Mouse (Mus musculus) urinary bladder, postnatal 14 days (tissue): ENCODE measurements around the gene Vwa8.

ENCODE experiments used
- DNase-seq: peaks from one replicate; pipeline ENCODE4 v3.0.0; 2021; ENCODE audit warnings: low spot score

Vwa8 gene

DNA sequence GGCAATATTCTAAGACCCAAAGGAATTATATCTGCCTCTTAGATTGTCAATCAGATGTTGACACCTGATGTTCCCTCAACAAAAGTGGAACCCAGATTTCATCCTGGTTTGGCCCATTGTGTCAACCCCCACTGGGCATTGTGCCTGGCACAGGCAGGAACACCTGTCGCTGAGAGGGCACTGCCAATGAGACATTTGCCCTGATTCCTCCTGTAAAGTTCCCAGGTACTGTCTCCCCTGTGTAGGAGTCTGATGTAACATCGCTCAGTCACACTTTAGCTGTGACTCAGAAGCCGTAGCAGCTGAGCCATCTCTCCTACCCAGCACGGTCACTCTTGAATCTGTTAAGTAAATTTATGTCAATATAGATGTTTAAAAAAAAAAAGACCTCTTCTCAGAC, 382.8 kb downstream of the Vwa8 start:
- no peak for DNase-seq

DNA sequence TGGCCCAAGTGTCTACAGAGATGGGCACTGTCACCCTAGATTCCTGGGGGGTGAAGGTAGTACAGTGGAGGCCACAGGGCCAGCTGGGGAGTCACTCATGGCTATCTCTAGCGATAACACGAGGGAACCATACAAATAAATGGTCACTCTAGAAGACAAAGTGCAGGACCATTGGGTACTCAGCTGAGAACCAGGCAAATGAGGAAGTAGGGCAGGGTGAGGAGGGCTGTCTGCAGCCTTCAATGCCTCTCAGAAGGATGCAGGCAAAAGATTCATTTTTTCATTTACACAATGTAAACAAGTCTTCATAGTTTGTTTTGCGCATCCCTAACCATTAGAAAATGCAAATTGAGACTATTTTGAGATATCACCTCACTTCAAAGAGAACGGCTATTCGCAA, 384.8 kb downstream of the Vwa8 start:
- DNase-seq = no peak

DNA sequence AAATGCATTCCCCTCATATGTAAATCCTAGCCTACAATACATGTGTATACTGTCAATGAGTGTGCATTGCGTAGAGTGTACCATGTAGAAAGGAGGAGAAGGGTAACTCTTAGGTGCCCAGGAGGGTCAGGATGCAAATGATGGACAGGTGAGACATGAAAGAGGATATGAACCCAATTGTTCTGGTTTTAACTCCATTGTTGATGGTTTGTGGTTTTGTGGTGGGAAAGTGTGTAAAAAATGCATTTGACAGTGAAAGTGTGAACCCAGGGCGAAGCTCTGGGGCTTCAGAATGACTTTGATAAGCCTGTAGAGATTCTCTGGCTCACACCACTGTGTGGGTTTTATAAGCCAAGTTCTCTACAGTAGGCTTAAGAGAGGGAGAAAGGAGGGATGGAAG, 385.7 kb downstream of the Vwa8 start:
- DNase-seq = no peak

DNA sequence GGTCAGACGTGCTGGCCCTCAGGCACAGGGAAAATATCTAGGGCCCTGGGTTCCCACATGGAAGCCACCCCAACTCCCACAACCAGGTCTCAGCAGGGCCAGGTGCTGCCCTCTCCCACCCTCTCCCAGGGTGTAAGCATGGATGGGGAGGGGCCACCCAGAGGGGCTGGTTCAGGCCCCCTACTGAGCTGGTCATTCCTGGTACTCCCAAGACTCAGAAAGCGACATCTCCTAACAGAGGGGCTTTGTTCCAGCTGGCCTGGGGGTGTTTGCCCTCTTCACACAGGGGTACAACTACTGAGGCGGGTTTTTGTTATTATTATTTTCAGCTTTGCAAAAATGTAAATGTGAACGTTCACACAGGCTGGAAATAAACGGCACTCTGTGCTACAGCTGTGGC, 386.3 kb downstream of the Vwa8 start:
- no peak for DNase-seq

DNA sequence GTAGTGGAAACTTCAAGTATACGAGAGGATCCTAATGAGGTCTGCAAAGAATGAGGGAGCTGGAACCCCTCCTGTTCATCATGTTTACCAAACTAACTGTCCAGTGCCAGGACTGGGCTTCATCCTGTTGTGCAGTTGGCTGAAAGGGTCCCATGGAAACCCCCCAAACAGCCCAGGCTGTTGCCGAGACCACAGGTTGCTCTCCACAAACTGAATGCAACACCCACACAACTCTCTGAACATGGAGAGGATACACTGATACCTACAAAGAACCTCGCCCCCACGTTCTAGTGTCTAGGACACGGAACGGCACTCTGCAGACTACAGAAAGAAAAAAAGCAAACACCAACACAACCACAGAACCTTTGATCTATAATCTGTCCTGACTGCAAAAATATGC, 387.4 kb downstream of the Vwa8 start:
- DNase-seq = no peak

DNA sequence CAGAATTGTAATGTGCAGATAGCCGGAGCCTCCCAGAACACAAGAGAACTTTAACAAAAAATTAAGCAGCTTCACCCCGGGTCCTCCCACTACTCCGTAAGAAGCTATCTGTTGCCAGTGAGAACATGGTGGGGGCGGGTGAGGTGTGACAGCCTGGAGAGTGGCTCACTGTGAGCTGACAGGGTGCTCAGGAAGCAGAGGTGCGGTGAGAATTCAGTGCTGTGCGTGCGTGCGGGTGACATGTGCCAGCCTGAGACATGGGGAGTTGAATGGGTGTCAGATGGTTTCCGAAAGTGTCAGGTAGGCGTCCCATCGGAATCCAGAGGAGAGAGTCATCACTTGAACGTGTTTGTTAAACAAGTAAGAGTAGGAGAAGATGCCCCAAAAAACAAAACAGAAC, 390.6 kb downstream of the Vwa8 start:
- no peak for DNase-seq

DNA sequence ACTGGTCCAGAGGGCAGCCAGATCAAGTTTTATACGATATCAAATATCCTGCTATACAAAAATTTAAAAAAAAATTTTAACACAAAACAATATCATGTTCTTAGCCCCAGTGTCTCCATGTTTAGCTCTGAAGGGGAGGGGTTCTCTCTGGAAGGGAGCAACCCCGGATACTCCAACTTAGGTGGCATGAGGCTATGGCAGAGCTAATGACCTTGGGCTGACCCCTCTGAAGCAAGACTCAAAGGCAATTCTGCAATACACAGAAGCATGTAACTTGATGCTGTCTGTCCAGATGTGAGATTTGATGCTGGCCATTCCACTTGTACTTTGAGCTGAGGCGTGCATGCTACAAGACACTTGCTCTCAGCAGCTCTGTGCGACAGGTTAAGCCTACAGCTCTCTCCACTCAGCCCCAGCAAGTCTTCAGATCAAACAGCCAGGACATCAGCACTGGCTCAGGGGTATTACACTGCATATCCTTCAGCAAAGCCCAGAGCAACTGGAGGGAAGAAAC, 392.3 kb downstream of the Vwa8 start:
- DNase-seq = no peak

DNA sequence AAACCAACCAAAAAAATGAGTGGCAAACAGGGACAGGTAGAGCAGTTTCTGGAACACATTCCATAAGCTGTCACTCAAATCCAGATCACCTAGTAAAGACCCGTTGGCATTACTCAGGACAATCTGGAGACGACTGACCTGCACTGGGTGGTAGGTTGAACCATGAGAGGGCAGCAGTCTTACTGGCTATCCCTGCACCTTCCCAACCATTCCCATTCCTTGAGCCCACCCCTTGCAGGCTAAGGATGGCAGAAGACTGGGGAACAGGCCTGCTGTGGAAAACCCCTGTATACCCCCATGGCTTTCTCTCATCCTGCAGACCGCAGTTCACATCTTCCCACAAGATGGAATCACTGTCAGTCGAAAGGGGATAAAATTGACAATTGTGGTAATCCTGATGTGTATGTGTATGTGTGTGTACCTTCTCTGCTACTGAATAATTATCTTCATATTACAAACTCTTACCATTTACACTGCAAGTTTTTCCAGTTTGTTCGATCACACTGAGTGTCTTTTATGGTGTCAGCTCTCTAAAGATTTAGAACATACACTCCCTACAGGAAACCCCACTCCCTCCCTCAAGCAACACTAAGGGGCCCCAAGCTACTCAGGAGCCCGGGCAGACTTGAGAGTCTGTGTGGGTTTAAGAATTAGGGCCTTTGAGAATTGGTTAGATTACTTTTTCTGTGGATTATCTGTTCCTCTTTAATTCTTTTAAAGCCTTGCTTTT, 393.0 kb downstream of the Vwa8 start:
- DNase-seq = no peak

DNA sequence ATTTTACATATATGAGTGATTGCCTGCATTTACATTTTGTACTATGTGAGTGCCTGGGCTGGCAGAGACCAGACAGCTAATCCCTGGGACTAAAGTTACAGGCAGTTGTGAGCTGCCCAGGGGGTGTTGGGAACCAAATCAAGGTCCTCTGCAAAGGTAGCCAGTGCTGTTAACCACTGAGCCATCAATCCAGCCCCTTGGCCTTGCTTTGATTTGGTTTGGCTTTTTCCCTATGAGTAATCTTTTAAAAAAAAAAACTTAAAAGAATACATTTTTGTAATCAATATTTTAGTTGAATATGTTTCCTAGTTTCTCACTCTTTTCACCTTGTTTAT, 393.5 kb downstream of the Vwa8 start:
- DNase-seq = no peak

DNA sequence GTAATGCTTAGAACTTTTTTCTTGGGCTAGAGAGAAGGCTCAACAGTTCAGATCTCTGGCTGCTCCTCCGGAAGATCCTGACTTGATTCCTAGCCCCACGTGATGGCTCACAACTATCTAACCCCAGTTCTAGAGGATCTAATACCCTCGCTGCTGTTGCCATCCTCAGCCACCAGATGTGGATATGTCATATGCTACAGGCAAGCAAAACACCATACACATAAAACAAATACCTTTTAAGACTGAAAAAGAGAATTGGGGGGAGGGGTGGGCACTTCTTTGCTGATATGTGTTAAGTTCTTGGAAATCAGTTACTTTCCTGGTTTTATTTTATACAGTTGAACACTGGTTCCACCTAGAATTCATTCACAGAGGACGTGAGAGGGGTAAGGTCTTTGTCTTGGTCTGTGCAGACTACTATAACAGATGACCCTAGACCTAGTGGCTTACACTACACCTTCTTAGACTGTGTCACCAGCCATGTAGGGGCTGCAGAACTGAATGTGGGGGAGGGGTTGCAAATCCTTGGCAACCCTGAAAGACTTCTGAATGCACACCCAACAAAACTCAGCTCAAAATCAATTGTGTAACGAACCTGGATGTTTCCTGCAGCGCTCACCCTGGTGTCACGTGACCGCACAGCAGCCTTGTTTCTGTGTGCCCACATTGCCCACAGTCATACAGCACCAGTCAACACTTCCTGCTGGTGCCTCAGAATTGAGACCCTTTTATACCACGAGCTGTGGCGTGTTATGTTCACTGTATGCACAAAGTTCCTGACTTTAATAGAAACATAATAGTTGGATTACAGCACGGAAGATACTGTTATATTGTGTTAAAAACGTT, 394.4 kb downstream of the Vwa8 start:
- no peak for DNase-seq

DNA sequence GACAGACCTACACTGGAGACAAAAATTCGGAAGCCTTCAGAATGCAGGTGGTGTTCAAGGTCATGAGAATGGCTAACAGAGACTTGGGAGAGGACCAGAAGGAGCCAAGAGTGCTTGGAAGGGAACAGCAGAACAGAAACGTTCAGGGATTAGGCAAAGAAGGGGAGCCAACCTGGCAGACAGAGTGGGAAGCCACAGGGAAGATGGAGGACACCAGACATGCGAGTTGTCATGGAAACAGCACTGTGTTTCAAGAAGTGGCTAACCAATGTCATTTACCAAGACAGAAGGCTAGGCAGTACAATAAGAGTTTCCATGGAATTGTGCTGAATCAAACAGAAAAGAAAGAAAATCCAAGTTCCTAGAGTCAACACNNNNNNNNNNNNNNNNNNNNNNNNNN, 395.7 kb downstream of the Vwa8 start:
- DNase-seq = no peak

DNA sequence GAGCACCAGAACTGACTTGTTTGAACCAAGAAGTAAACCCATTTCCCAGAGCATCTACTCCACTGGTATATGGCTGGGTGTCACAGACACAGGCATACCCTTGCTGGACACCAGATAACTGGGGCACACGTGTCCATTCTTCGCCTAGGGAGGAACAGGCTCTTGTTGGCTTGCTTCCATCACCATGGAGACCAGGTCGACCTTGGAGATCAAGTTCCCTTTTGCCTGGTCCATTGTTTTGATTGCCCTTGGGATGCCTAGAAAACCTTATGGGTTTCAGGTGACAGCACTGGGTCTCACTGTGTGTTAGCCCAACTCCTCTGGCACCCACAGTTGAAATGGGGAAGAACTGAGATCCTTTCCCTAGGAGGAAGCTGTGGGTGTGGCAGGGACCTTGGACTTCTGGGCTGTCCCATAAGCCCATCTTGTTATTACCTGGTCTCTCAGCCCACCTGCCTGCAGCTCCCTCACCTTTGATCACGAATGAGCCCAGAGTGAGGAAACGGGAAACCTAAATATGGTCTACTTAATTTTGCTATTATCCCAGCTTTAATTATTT, 403.0 kb downstream of the Vwa8 start:
- no peak for DNase-seq
